Mouse (Mus musculus) granulocyte monocyte progenitor cell, adult 5-6 weeks (primary cell): ENCODE measurements around the gene H2al1d. TPM values are rescaled to one million over a fixed set of nuclear protein-coding genes. Genes with fewer than 3 reads are reported as not detected.

Experiments used
- total RNA-seq, 2 experiments: library from RNA; stranded (forward) in 1 of 2; stranded (reverse) in 1 of 2; fragments of 200-712, 200-1000 nt in 1 of 2; fragments of >200 nt in 1 of 2; fragmentation: Nextera tagmentation in 1 of 2; gene quantifications; 2 replicates each; pipeline ENCODE4 v1.2.3; 2014 to 2017

H2al1d gene
- total RNA-seq, 2 experiments from 2014 or later = not detected

Other genes with a start within 250 kb of the H2al1d start
- not detected in 2 replicates for gene H2al1a, start 9.6 kb upstream of the H2al1d start, total RNA-seq (2014; fragmentation: Nextera tagmentation)
- gene H2al1a, start 9.6 kb upstream of the H2al1d start, total RNA-seq (2017) = not detected in 2 replicates
- gene H2al1b, start 6.4 kb upstream of the H2al1d start, total RNA-seq (2014; fragmentation: Nextera tagmentation) = not detected in 2 replicates
- not detected in 2 replicates for gene H2al1b, start 6.4 kb upstream of the H2al1d start, total RNA-seq (2017)
- gene H2al1c, start 3.2 kb upstream of the H2al1d start, total RNA-seq (2014; fragmentation: Nextera tagmentation) = not detected in 2 replicates
- not detected in 2 replicates for gene H2al1c, start 3.2 kb upstream of the H2al1d start, total RNA-seq (2017)
- gene H2al1e, start 3.1 kb downstream of the H2al1d start, total RNA-seq (2014; fragmentation: Nextera tagmentation) = not detected in 2 replicates
- gene H2al1e, start 3.1 kb downstream of the H2al1d start, total RNA-seq (2017) = not detected in 2 replicates
- not detected in 2 replicates for gene H2al1f, start 6.3 kb downstream of the H2al1d start, total RNA-seq (2014; fragmentation: Nextera tagmentation)
- not detected in 2 replicates for gene H2al1f, start 6.3 kb downstream of the H2al1d start, total RNA-seq (2017)
- gene H2al1g, start 9.4 kb downstream of the H2al1d start, total RNA-seq (2014; fragmentation: Nextera tagmentation) = not detected in 2 replicates
- not detected in 2 replicates for gene H2al1g, start 9.4 kb downstream of the H2al1d start, total RNA-seq (2017)
- not detected in 2 replicates for gene H2al1h, start 12.7 kb downstream of the H2al1d start, total RNA-seq (2014; fragmentation: Nextera tagmentation)
- not detected in 2 replicates for gene H2al1h, start 12.7 kb downstream of the H2al1d start, total RNA-seq (2017)
- not detected in 2 replicates for gene H2al1i, start 15.8 kb downstream of the H2al1d start, total RNA-seq (2014; fragmentation: Nextera tagmentation)
- not detected in 2 replicates for gene H2al1i, start 15.8 kb downstream of the H2al1d start, total RNA-seq (2017)
- not detected in 2 replicates for gene H2al1j, start 19.0 kb downstream of the H2al1d start, total RNA-seq (2014; fragmentation: Nextera tagmentation)
- gene H2al1j, start 19.0 kb downstream of the H2al1d start, total RNA-seq (2017) = not detected in 2 replicates